Mouse (Mus musculus) hindbrain, embryonic 14.5 days (tissue): ENCODE results near the gene Fam207a. TPM values are rescaled to one million over a fixed set of nuclear protein-coding genes. Genes with fewer than 3 reads are reported as not detected.

Experiments
- ATAC-seq: fragments of 200-750 bp; cut with Nextera tagmentation; 2 replicates; pipeline ENCODE4 v1.8.0; 2017; ENCODE audit warnings: moderate number of reproducible peaks, mild to moderate bottlenecking, moderate TSS enrichment, moderate library complexity; ENCODE audit not compliant: low FRiP score
- DNase-seq: peaks from one replicate; pipeline ENCODE4 v3.0.0-alpha.2; 2015; ENCODE audit warnings: low spot score
- H3K27ac ChIP-seq: fragments of 300-500 bp; sonication (generic); 2 replicates; pipeline ENCODE4 v1.5.1; 2014; ENCODE audit warnings: mild to moderate bottlenecking, moderate library complexity
- H3K27me3 ChIP-seq: fragments of 300-500 bp; sonication (generic); 2 replicates; pipeline ENCODE4 v1.6.1; 2014; ENCODE audit warnings: mild to moderate bottlenecking, low read length, mixed read lengths; ENCODE audit not compliant: control insufficient read depth, insufficient read depth
- H3K36me3 ChIP-seq: fragments of 300-500 bp; sonication (generic); replicated peaks from 2 replicates; pipeline ENCODE4 v1.6.1; 2014; ENCODE audit not compliant: control insufficient read depth, insufficient read depth
- H3K4me1 ChIP-seq: fragments of 300-500 bp; sonication (generic); replicated peaks from 2 replicates; pipeline ENCODE4 v1.6.1; 2014; ENCODE audit warnings: antibody characterized with exemption, low read length, mixed read lengths; ENCODE audit not compliant: control insufficient read depth, insufficient read depth
- H3K4me2 ChIP-seq: fragments of 300-500 bp; sonication (generic); replicated peaks from 2 replicates; pipeline ENCODE4 v1.6.1; 2014; ENCODE audit warnings: mild to moderate bottlenecking, moderate library complexity
- H3K4me3 ChIP-seq: fragments of 300-500 bp; sonication (generic); replicated peaks from 2 replicates; pipeline ENCODE4 v1.5.1; 2014; ENCODE audit warnings: mild to moderate bottlenecking, low read length
- H3K9ac ChIP-seq: fragments of 300-500 bp; sonication (generic); 2 replicates; pipeline ENCODE4 v1.6.1; 2014
- H3K9me3 ChIP-seq: fragments of 300-500 bp; sonication (generic); 2 replicates; pipeline ENCODE4 v1.6.1; 2016; ENCODE audit warnings: low read length; ENCODE audit not compliant: control insufficient read depth
- WGBS: fragments of 180-500 bp; shearing (Covaris S2); extraction: QIAGEN DNeasy Blood & Tissue Kit; methylation state at CpG from one replicate; pipeline ENCODE4 v1.1.7; 2014; 5-methylcytosine and 5-hydroxymethylcytosine counted together
- polyA plus RNA-seq: library from polyadenylated mRNA; unstranded; fragments of >200 nt; fragmentation: Nextera tagmentation; extraction: Ambion mirVana; gene quantifications from 2 replicates; pipeline ENCODE4 v1.2.1, GENCODE M21; 2014

Gene Fam207a
- polyA plus RNA-seq, 1 experiment from 2014 or later, result 37.7 TPM

DNA sequence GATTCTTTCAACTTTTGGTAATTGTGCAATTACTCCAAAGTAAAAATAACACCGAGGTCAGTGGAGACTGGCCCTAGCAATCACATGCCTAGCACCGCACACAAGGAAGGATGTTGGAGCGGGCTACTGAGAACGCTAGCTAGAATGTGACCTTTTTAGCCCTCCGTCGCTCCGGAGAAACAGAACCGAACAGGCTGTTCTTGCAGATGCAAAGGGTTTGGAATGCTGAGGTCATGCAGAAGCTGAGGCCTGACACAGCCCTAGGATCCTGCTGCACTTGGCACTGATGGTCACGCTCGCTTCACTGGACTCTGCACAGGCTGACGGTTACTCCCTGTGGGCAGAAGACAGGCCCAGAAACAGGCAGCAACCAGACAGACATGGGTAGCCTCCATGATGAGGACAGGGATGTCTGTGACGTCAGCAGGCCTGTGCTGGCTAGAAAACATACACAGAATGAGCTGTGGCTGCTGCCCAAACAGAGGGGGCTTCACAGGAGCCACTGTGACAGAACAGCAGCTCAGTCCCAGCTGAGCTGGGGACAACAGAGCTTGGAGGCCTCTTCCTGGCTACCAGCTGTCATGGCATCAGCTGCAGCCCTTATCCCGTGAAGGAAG lies 8.5 kb downstream of the Fam207a start:
- no peak overlapping the region for H3K4me3 ChIP-seq
- no peak overlapping the region for H3K9ac ChIP-seq
- H3K4me1 ChIP-seq, result no peaks in the 10 kb centered on the region
- peaks cover 47% of the 10 kb centered on the region for H3K36me3 ChIP-seq
- DNase-seq, result no peak
- no peaks in the 10 kb centered on the region for H3K9me3 ChIP-seq
- H3K27me3 ChIP-seq, result no peaks in the 10 kb centered on the region
- no peak for ATAC-seq
- 87% methylated on average over 13 of the region's 13 CpGs for WGBS
- H3K4me2 ChIP-seq, result no peak overlapping the region
- H3K27ac ChIP-seq, result no peak overlapping the region

- Histone ChIP-seq H3K36me3 (peaks cover 47% of the 10 kb centered on the region), H3K4me1 (no peaks in the 10 kb centered on the region), H3K9me3 (no peaks in the 10 kb centered on the region), H3K4me2 (no peak overlapping the region), H3K4me3 (no peak overlapping the region), H3K27ac (no peak overlapping the region), H3K9ac (no peak overlapping the region), H3K27me3 (no peaks in the 10 kb centered on the region)
- WGBS, result 82% methylated on average over 5 of the region's 5 CpGs
- ATAC-seq (no peak), DNase-seq (no peak)
Observed at GRCm38 (mm10) chr10:77506526-77506925, 9.1 kb downstream of the Fam207a start.

- no peak overlapping the region for H3K9ac ChIP-seq
- H3K9me3 ChIP-seq, result no peaks in the 10 kb centered on the region
- ATAC-seq (no peak), DNase-seq (no peak)
- no peaks in the 10 kb centered on the region for H3K4me1 ChIP-seq
- H3K36me3 ChIP-seq, result peaks cover 51% of the 10 kb centered on the region
- H3K27me3 ChIP-seq, result no peaks in the 10 kb centered on the region
- no peak overlapping the region for H3K4me3 ChIP-seq
- no peak overlapping the region for H3K27ac ChIP-seq
- H3K4me2 ChIP-seq, result no peak overlapping the region
- WGBS, result 91% methylated on average over 6 of the region's 6 CpGs
Observed at GRCm38 (mm10) chr10:77504143-77504542, 11.4 kb downstream of the Fam207a start.

GRCm38 (mm10) chr10:77502967-77503922 lies 12.3 kb downstream of the Fam207a start:
- ATAC-seq (no peak), DNase-seq (no peak)
- Histone ChIP-seq H3K4me2 (no peak overlapping the region), H3K9ac (no peak overlapping the region), H3K36me3 (peaks cover 52% of the 10 kb centered on the region), H3K27ac (no peak overlapping the region), H3K4me3 (no peak overlapping the region), H3K27me3 (no peaks in the 10 kb centered on the region), H3K9me3 (no peaks in the 10 kb centered on the region), H3K4me1 (no peaks in the 10 kb centered on the region)
- 87% methylated on average over 25 of the region's 25 CpGs for WGBS

GRCm38 (mm10) chr10:77500636-77501035 lies 14.9 kb downstream of the Fam207a start:
- ATAC-seq, result no peak
- Histone ChIP-seq H3K36me3 (peaks cover 60% of the 10 kb centered on the region), H3K27me3 (no peaks in the 10 kb centered on the region), H3K9ac (no peak overlapping the region), H3K4me2 (no peak overlapping the region), H3K27ac (no peak overlapping the region), H3K9me3 (no peaks in the 10 kb centered on the region), H3K4me1 (no peaks in the 10 kb centered on the region), H3K4me3 (no peak overlapping the region)
- 89% methylated on average over 14 of the region's 14 CpGs for WGBS
- no peak for DNase-seq

DNA sequence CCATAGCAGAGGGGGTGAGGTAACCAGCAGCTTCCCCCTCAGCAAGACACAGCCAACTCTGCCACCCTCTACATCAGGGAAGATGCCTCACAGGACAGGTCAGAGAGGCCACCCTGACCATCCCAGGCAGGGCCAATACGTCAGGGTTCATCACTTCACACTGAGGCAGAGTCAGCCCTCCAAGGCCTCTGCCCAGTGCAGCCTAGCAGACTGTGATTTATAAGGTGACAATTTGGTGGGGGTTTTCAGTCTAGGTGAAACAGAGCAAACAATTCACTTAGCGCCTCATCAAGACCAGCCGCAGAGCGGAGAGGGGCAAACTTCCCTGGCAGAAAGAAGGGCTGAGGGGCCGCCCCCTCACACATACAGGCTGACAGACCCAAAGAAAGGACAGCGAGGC lies 17.3 kb downstream of the Fam207a start:
- H3K27me3 ChIP-seq, result no peaks in the 10 kb centered on the region
- no peak overlapping the region for H3K9ac ChIP-seq
- H3K4me2 ChIP-seq, result no peak overlapping the region
- H3K9me3 ChIP-seq, result no peaks in the 10 kb centered on the region
- DNase-seq (no peak), ATAC-seq (no peak)
- peaks cover 60% of the 10 kb centered on the region for H3K36me3 ChIP-seq
- 91% methylated on average over 6 of the region's 6 CpGs for WGBS
- H3K4me3 ChIP-seq, result no peak overlapping the region
- H3K27ac ChIP-seq, result no peak overlapping the region
- H3K4me1 ChIP-seq, result no peaks in the 10 kb centered on the region

GRCm38 (mm10) chr10:77497185-77497584 lies 18.4 kb downstream of the Fam207a start:
- Histone ChIP-seq H3K4me2 (no peak overlapping the region), H3K36me3 (peaks cover 50% of the 10 kb centered on the region), H3K9me3 (0 out of 2 replicates have a peak, but pooled peaks cover 6% of the 10 kb centered on the region), H3K4me3 (no peak overlapping the region), H3K27ac (no peak overlapping the region), H3K4me1 (no peaks in the 10 kb centered on the region), H3K9ac (no peak overlapping the region), H3K27me3 (no peaks in the 10 kb centered on the region)
- 96% methylated on average over 13 of the region's 13 CpGs for WGBS
- ATAC-seq, result no peak
- DNase-seq, result no peak

DNA sequence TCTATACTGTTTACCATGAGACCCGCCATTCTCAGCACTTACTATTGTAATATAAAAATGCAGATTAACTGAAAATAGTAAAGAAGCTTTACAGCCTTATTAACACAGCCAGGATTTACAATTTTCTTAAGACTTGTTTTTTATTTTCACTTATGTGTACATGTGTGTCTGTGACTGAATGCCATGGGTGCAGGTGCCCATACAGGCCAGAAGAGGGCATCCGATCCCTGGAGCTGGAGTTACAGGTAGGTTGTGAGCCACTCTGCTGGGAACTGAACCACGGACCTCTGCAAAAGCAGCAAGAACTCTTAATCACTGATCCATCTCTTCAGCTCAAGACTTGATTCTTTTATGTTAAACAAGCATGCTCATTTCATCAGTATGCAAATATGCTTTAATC lies 22.7 kb downstream of the Fam207a start:
- Histone ChIP-seq H3K4me3 (no peak overlapping the region), H3K4me1 (no peaks in the 10 kb centered on the region), H3K9ac (no peak overlapping the region), H3K27me3 (no peaks in the 10 kb centered on the region), H3K4me2 (no peak overlapping the region), H3K9me3 (0 out of 2 replicates have a peak, but pooled peaks cover 6% of the 10 kb centered on the region), H3K27ac (no peak overlapping the region), H3K36me3 (peaks cover 55% of the 10 kb centered on the region)
- ATAC-seq (no peak), DNase-seq (no peak)
- WGBS, result 97% methylated on average over 3 of the region's 3 CpGs

- 0 out of 2 replicates have a peak, but pooled peaks cover 6% of the 10 kb centered on the region for H3K9me3 ChIP-seq
- 90% methylated on average over 6 of the region's 6 CpGs for WGBS
- no peaks in the 10 kb centered on the region for H3K4me1 ChIP-seq
- no peak overlapping the region for H3K27ac ChIP-seq
- no peak overlapping the region for H3K9ac ChIP-seq
- H3K36me3 ChIP-seq, result peaks cover 62% of the 10 kb centered on the region
- H3K27me3 ChIP-seq, result no peaks in the 10 kb centered on the region
- H3K4me3 ChIP-seq, result no peak overlapping the region
- H3K4me2 ChIP-seq, result no peak overlapping the region
- no peak for ATAC-seq
- no peak for DNase-seq
Observed at GRCm38 (mm10) chr10:77491585-77491984, 24.0 kb downstream of the Fam207a start.
